Mouse (Mus musculus): ENCODE measurements around the gene Fgf10. TPM values are rescaled to one million over a fixed set of nuclear protein-coding genes. Genes with fewer than 3 reads are reported as not detected.

Gene Fgf10
- total RNA-seq, 2 experiments from 2014 or later, result 1.6 to 2.4 TPM

GRCm38 (mm10) chr13:118716726-118717125 is 47.1 kb downstream of the Fgf10 start:
- no peak for DNase-seq

GRCm38 (mm10) chr13:118718396-118718795 is 48.8 kb downstream of the Fgf10 start:
- DNase-seq, result no peak

GRCm38 (mm10) chr13:118721668-118722067 is 52.1 kb downstream of the Fgf10 start:
- no peak for DNase-seq

GRCm38 (mm10) chr13:118731850-118732552 is 62.4 kb downstream of the Fgf10 start:
- no peak for DNase-seq

- no peak for DNase-seq
Measured at GRCm38 (mm10) chr13:118739854-118740411, 70.3 kb downstream of the Fgf10 start.

GRCm38 (mm10) chr13:118742788-118743187 is 73.2 kb downstream of the Fgf10 start:
- DNase-seq, result no peak

GRCm38 (mm10) chr13:118744806-118745205 is 75.2 kb downstream of the Fgf10 start:
- DNase-seq, result no peak

GRCm38 (mm10) chr13:118746427-118746826 is 76.8 kb downstream of the Fgf10 start:
- no peak for DNase-seq

- no peak for DNase-seq
Measured at GRCm38 (mm10) chr13:118754024-118754423, 84.4 kb downstream of the Fgf10 start.

GRCm38 (mm10) chr13:118759021-118759420 is 89.4 kb downstream of the Fgf10 start:
- no peak for DNase-seq

GRCm38 (mm10) chr13:118762982-118763381 is 93.4 kb downstream of the Fgf10 start:
- DNase-seq, result no peak

GRCm38 (mm10) chr13:118772188-118772587 is 102.6 kb downstream of the Fgf10 start:
- no peak for DNase-seq

GRCm38 (mm10) chr13:118775148-118775547 is 105.6 kb downstream of the Fgf10 start:
- DNase-seq, result no peak

- DNase-seq, result no peak
Measured at GRCm38 (mm10) chr13:118779161-118779560, 109.6 kb downstream of the Fgf10 start.

GRCm38 (mm10) chr13:118791753-118792152 is 122.2 kb downstream of the Fgf10 start:
- no peak for DNase-seq

- DNase-seq, result peak in 1 of 2 experiments; percentile 2
Measured at GRCm38 (mm10) chr13:118792198-118792597, 122.6 kb downstream of the Fgf10 start.

GRCm38 (mm10) chr13:118800176-118800575 is 130.6 kb downstream of the Fgf10 start:
- no peak for DNase-seq

GRCm38 (mm10) chr13:118806662-118807061 is 137.1 kb downstream of the Fgf10 start:
- no peak for DNase-seq

- DNase-seq, result no peak
Measured at GRCm38 (mm10) chr13:118819785-118820184, 150.2 kb downstream of the Fgf10 start.

GRCm38 (mm10) chr13:118823113-118823512 is 153.5 kb downstream of the Fgf10 start:
- DNase-seq, result no peak

GRCm38 (mm10) chr13:118825102-118825501 is 155.5 kb downstream of the Fgf10 start:
- DNase-seq, result no peak

- DNase-seq, result no peak
Measured at GRCm38 (mm10) chr13:118828604-118829381, 159.2 kb downstream of the Fgf10 start.

- no peak for DNase-seq
Measured at GRCm38 (mm10) chr13:118834021-118834420, 164.4 kb downstream of the Fgf10 start.
